Mouse (Mus musculus): ENCODE data around the gene Pm20d2. TPM values are rescaled to one million over a fixed set of nuclear protein-coding genes. Genes with fewer than 3 reads are reported as not detected.
A peak's percentile ranks its signal among the peaks of the same experiment; 100 is the strongest.

Gene Pm20d2
- polyA plus RNA-seq, 1 experiment = 2.9 TPM

DNA sequence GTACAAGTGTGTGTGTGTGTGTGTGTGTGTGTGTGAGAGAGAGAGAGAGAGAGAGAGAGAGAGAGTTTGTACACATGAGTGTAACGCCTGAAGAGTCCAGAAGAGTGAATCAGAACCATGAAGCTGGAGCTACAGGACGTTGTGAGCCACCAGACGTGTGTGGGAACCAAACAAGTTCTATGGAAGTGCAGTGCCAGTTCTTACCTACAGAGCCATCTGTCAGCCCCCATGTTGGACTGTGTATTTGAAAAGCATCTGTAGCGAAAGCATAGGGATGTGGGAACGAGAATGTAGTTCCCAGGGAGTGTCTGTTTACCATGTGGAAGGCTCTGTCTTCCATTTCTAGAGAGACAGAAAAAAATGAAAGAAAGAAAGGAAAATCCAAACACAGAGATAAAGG lies 6.1 kb downstream of the Pm20d2 start:
- Histone ChIP-seq H3K27ac (ENCODE audit: control insufficient read depth, insufficient read depth, low read length) (no peak overlapping the region), H3K36me3 (ENCODE audit: control insufficient read depth, insufficient read depth, low read length) (no peaks in the 10 kb centered on the region), H3K4me1 (replicated peaks; ENCODE audit: control insufficient read depth, insufficient read depth, low read length) (no peaks in the 10 kb centered on the region), H3K4me3 (ENCODE audit: control insufficient read depth, insufficient read depth, low read length) (no peak overlapping the region), H3K27me3 (ENCODE audit: control insufficient read depth, insufficient read depth, low read length) (peaks cover 3% of the 10 kb centered on the region; the same call in 1 of the 2 replicates)
- TF ChIP-seq CTCF (IDR thresholded peaks at IDR 0.05; ENCODE audit: borderline replicate concordance, control insufficient read depth, extremely low read depth, insufficient read depth, low read length, poor library complexity) = no peak
- TF ChIP-seq POLR2A (IDR thresholded peaks at IDR 0.05; ENCODE audit: control insufficient read depth, extremely low read depth, insufficient read depth, low read length, poor library complexity) = no peak
- DNase-seq = no peak
- 90% methylated on average over 5 of the region's 5 CpGs for WGBS

GRCm38 (mm10) chr4:33152087-33153038 lies 37.2 kb downstream of the Pm20d2 start:
- Histone ChIP-seq H3K27ac (ENCODE audit: control insufficient read depth, insufficient read depth, low read length) (no peak overlapping the region), H3K4me3 (ENCODE audit: control insufficient read depth, insufficient read depth, low read length) (no peak overlapping the region), H3K27me3 (ENCODE audit: control insufficient read depth, insufficient read depth, low read length) (no peaks in the 10 kb centered on the region), H3K4me1 (replicated peaks; ENCODE audit: control insufficient read depth, insufficient read depth, low read length) (no peaks in the 10 kb centered on the region), H3K36me3 (ENCODE audit: control insufficient read depth, insufficient read depth, low read length) (no peaks in the 10 kb centered on the region)
- 93% methylated on average over 26 of the region's 26 CpGs for WGBS
- no peak for DNase-seq
- no peak for TF ChIP-seq CTCF (IDR thresholded peaks at IDR 0.05; ENCODE audit: borderline replicate concordance, control insufficient read depth, extremely low read depth, insufficient read depth, low read length, poor library complexity)
- no peak for TF ChIP-seq POLR2A (IDR thresholded peaks at IDR 0.05; ENCODE audit: control insufficient read depth, extremely low read depth, insufficient read depth, low read length, poor library complexity)

GRCm38 (mm10) chr4:33149150-33149549 lies 40.4 kb downstream of the Pm20d2 start:
- Histone ChIP-seq H3K4me1 (replicated peaks; ENCODE audit: control insufficient read depth, insufficient read depth, low read length) (0 out of 2 replicates have a peak, but pooled peaks cover 2% of the 10 kb centered on the region), H3K27ac (ENCODE audit: control insufficient read depth, insufficient read depth, low read length) (no peak overlapping the region), H3K36me3 (ENCODE audit: control insufficient read depth, insufficient read depth, low read length) (no peaks in the 10 kb centered on the region), H3K4me3 (ENCODE audit: control insufficient read depth, insufficient read depth, low read length) (no peak overlapping the region), H3K27me3 (ENCODE audit: control insufficient read depth, insufficient read depth, low read length) (no peaks in the 10 kb centered on the region; the same call in 1 of the 2 replicates)
- DNase-seq = no peak
- 86% methylated on average over 7 of the region's 7 CpGs for WGBS
- TF ChIP-seq POLR2A (IDR thresholded peaks at IDR 0.05; ENCODE audit: control insufficient read depth, extremely low read depth, insufficient read depth, low read length, poor library complexity) (no peak), CTCF (IDR thresholded peaks at IDR 0.05; ENCODE audit: borderline replicate concordance, control insufficient read depth, extremely low read depth, insufficient read depth, low read length, poor library complexity) (no peak)

DNA sequence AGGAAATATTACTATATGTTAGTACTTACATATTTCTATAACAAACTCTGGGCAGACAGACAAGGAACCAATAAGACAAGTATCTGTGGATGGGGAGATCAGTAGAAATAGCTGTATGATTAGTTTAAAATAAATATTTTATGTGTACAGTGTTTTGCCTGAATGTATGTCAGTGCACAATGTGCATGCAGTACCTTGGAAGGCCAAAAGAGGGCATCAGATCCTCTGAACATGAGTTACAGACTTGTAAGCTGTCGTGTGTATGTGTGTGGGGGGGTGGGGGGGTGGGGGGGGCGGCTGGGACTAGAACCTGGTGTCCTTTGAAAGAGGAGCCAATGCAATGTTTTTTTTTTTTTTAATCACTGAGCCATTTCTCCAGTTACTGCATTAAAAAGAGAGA lies 41.7 kb downstream of the Pm20d2 start:
- WGBS = 10% methylated on average over 2 of the region's 2 CpGs
- no peak overlapping the region for H3K4me3 ChIP-seq (ENCODE audit: control insufficient read depth, insufficient read depth, low read length)
- no peaks in the 10 kb centered on the region for H3K36me3 ChIP-seq (ENCODE audit: control insufficient read depth, insufficient read depth, low read length)
- no peak overlapping the region for H3K27ac ChIP-seq (ENCODE audit: control insufficient read depth, insufficient read depth, low read length)
- 0 out of 2 replicates have a peak, but pooled peaks cover 2% of the 10 kb centered on the region for H3K4me1 ChIP-seq (replicated peaks; ENCODE audit: control insufficient read depth, insufficient read depth, low read length)
- H3K27me3 ChIP-seq (ENCODE audit: control insufficient read depth, insufficient read depth, low read length) = no peaks in the 10 kb centered on the region; the same call in 1 of the 2 replicates
- DNase-seq = peak; percentile 46
- TF ChIP-seq POLR2A (IDR thresholded peaks at IDR 0.05; ENCODE audit: control insufficient read depth, extremely low read depth, insufficient read depth, low read length, poor library complexity) (no peak), CTCF (IDR thresholded peaks at IDR 0.05; ENCODE audit: borderline replicate concordance, control insufficient read depth, extremely low read depth, insufficient read depth, low read length, poor library complexity) (no peak)

- H3K27ac ChIP-seq (ENCODE audit: control insufficient read depth, insufficient read depth, low read length) = no peak overlapping the region
- H3K36me3 ChIP-seq (ENCODE audit: control insufficient read depth, insufficient read depth, low read length) = no peaks in the 10 kb centered on the region
- 0 out of 2 replicates have a peak, but pooled peaks cover 2% of the 10 kb centered on the region for H3K4me1 ChIP-seq (replicated peaks; ENCODE audit: control insufficient read depth, insufficient read depth, low read length)
- WGBS = 22% methylated on average over 20 of the region's 20 CpGs
- no peak for TF ChIP-seq POLR2A (IDR thresholded peaks at IDR 0.05; ENCODE audit: control insufficient read depth, extremely low read depth, insufficient read depth, low read length, poor library complexity)
- DNase-seq = no peak
- H3K27me3 ChIP-seq (ENCODE audit: control insufficient read depth, insufficient read depth, low read length) = no peaks in the 10 kb centered on the region; the same call in 1 of the 2 replicates
- no peak overlapping the region for H3K4me3 ChIP-seq (ENCODE audit: control insufficient read depth, insufficient read depth, low read length)
Measured at GRCm38 (mm10) chr4:33146679-33147291, 42.8 kb downstream of the Pm20d2 start.

DNA sequence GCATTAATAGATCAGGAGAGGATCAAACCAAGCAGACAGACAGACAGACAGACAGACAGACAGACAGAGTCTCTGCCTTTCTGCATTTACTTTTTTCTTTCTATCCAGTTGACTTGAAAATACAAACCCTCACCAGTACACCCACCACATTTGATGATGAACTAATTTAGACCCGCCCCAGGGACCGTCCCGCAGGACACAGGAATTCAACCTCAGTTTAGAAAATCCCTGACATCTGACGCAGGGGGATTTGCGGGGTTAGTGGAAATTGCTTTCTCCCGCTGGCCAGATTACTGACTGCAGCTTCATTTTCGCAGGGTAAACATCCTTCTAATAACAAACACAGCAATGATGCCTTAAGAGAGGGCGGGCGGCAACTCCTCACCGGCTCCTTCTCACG lies 57.3 kb downstream of the Pm20d2 start, which contains the start of gene Gabrr1:
TSS of gene Gabrr1 (plus strand) at position 301 of the 400 bp plus-strand sequence.
- H3K4me3 ChIP-seq (ENCODE audit: control insufficient read depth, insufficient read depth, low read length) = no peak within 1 kb of the TSS
- H3K4me1 ChIP-seq (replicated peaks; ENCODE audit: control insufficient read depth, insufficient read depth, low read length) = no peaks in the 10 kb centered on the region
- no peak for DNase-seq
- no peak within 1 kb of the TSS for H3K27ac ChIP-seq (ENCODE audit: control insufficient read depth, insufficient read depth, low read length)
- TF ChIP-seq POLR2A (IDR thresholded peaks at IDR 0.05; ENCODE audit: control insufficient read depth, extremely low read depth, insufficient read depth, low read length, poor library complexity) = no peak
- TF ChIP-seq CTCF (IDR thresholded peaks at IDR 0.05; ENCODE audit: borderline replicate concordance, control insufficient read depth, extremely low read depth, insufficient read depth, low read length, poor library complexity) = no peak
- no peaks in the 10 kb centered on the region for H3K36me3 ChIP-seq (ENCODE audit: control insufficient read depth, insufficient read depth, low read length)
- no peaks in the 10 kb centered on the region; the same call in 1 of the 2 replicates for H3K27me3 ChIP-seq (ENCODE audit: control insufficient read depth, insufficient read depth, low read length)
- WGBS = 90% methylated on average over 11 of the region's 11 CpGs
